8 mouse cellular contexts compared by ENCODE assay signal in the genomic region with DNA sequence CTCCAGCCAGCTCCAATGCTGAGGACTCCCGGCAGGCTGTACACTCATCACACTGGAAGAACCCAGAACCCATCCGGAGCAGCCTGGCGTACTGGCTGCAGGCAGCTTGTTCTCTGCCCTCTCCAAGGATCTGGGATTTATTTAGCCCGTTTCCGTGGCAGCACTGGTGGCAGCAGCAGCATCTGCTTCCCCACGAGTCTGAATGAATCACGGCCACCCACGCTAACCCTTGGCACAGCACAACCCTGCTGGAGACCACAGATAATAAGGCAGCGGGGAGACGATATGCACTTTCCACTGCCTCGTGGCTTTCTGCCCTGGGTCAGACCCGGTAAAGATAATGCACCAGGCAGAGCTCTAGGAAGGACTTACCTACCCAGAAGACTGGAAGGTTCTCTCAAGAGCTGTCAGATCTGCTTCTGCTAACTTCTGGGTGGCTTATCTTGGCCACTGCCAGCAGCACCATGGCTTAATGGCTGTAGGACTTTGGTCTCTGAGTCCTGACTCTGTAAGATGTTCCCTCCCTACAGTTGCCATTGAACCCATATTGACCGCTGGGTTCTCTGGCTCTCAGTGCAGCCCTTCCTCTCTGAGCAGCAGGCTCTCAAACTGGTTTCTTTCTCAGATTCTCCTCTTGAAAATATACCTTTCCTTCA.
DNase-seq lines count a peak whose midpoint lies in the region; ATAC-seq and TF ChIP-seq lines count a peak whose summit lies in the region.

No protein-coding gene starts in this region.

- no peak for DNase-seq in hindbrain, embryonic 10.5 days (ENCODE audit: low spot score)
- DNase-seq in cerebellum, adult 2 months = peak; percentile 56 to 71
- DNase-seq in heart, postnatal 36 days = peak; percentile 1 to 12
- DNase-seq in lung, postnatal 14 days = peak; percentile 11
- no peak for DNase-seq in gastrocnemius, postnatal 14 days
- DNase-seq in B cell, adult 2 months = no peak
- DNase-seq in liver, postnatal 0 days = no peak

- intact Hi-C loops in heart, postnatal 36 days (cut with DNase I) = no loop called here
- intact Hi-C loops in gastrocnemius, postnatal 14 days (cut with DNase I; ENCODE audit: low total_unique reads) = no loop called here

- H3K4me1 ChIP-seq in hindbrain, embryonic 16.5 days (ENCODE audit: control insufficient read depth, insufficient read depth, low read depth, low read length) = 0 out of 2 replicates have a peak, but pooled peaks cover 4% of the 10 kb centered on the region
- peaks cover 15% of the 10 kb centered on the region for H3K4me1 ChIP-seq in hindbrain, embryonic 10.5 days (replicated peaks)
- no peaks in the 10 kb centered on the region for H3K4me1 ChIP-seq in cerebellum, adult 2 months (ENCODE audit: control insufficient read depth, insufficient read depth, low read length)
- H3K4me1 ChIP-seq in liver, postnatal 0 days (ENCODE audit: insufficient read depth) = 0 out of 2 replicates have a peak, but pooled peaks cover 6% of the 10 kb centered on the region

- ATAC-seq in hindbrain, embryonic 16.5 days = peak; percentile 65
- no peak for ATAC-seq in liver, postnatal 0 days

- no peaks in the 10 kb centered on the region for H3K27me3 ChIP-seq in hindbrain, embryonic 16.5 days (replicated peaks; ENCODE audit: control insufficient read depth, insufficient read depth, low read length)
- H3K27me3 ChIP-seq in hindbrain, embryonic 10.5 days (ENCODE audit: insufficient read depth, poor library complexity, severe bottlenecking) = no peaks in the 10 kb centered on the region
- H3K27me3 ChIP-seq in cerebellum, adult 2 months (ENCODE audit: control insufficient read depth, insufficient read depth, low read length) = no peaks in the 10 kb centered on the region
- H3K27me3 ChIP-seq in liver, postnatal 0 days (ENCODE audit: insufficient read depth, low read length) = no peaks in the 10 kb centered on the region

- TF ChIP-seq EP300 in liver, postnatal 0 days (IDR thresholded peaks at IDR 0.05; ENCODE audit: low read depth) = no peak

- H3K27ac ChIP-seq in hindbrain, embryonic 16.5 days (ENCODE audit: low read depth, low read length) = no peak overlapping the region
- no peak overlapping the region for H3K27ac ChIP-seq in hindbrain, embryonic 10.5 days
- no peak overlapping the region for H3K27ac ChIP-seq in cerebellum, adult 2 months (ENCODE audit: insufficient read depth, low read length)
- H3K27ac ChIP-seq in liver, postnatal 0 days (ENCODE audit: low read depth) = no peak overlapping the region

- TF ChIP-seq POLR2A in cerebellum, adult 2 months (IDR thresholded peaks at IDR 0.05; ENCODE audit: borderline replicate concordance, insufficient read depth, low read length) = no peak

- H3K9me3 ChIP-seq in hindbrain, embryonic 16.5 days (ENCODE audit: control insufficient read depth, low read length) = no peaks in the 10 kb centered on the region
- H3K9me3 ChIP-seq in hindbrain, embryonic 10.5 days = 0 out of 2 replicates have a peak, but pooled peaks cover 4% of the 10 kb centered on the region
- H3K9me3 ChIP-seq in liver, postnatal 0 days (ENCODE audit: low read length) = no peaks in the 10 kb centered on the region

- H3K9ac ChIP-seq in hindbrain, embryonic 16.5 days (ENCODE audit: low read depth, low read length) = no peak overlapping the region
- H3K9ac ChIP-seq in liver, postnatal 0 days (replicated peaks) = no peak overlapping the region

- 34% methylated on average over 13 of the region's 13 CpGs for WGBS in hindbrain, embryonic 16.5 days
- WGBS in hindbrain, embryonic 10.5 days = 72% methylated on average over 13 of the region's 13 CpGs
- 10% methylated on average over 13 of the region's 13 CpGs for WGBS in cerebellum, adult 2 months
- WGBS in liver, postnatal 0 days (ENCODE audit: insufficient replicate concordance) = 56% methylated on average over 13 of the region's 13 CpGs

- H3K4me2 ChIP-seq in hindbrain, embryonic 16.5 days (ENCODE audit: low read length) = no peak overlapping the region
- no peak overlapping the region for H3K4me2 ChIP-seq in liver, postnatal 0 days (ENCODE audit: low read depth, low read length)

- H3K36me3 ChIP-seq in hindbrain, embryonic 16.5 days (ENCODE audit: control insufficient read depth, insufficient read depth, low read length) = no peaks in the 10 kb centered on the region
- H3K36me3 ChIP-seq in hindbrain, embryonic 10.5 days = no peaks in the 10 kb centered on the region
- no peaks in the 10 kb centered on the region for H3K36me3 ChIP-seq in liver, postnatal 0 days (replicated peaks; ENCODE audit: insufficient read depth, low read length)

- no peak for TF ChIP-seq CTCF in cerebellum, adult 2 months (IDR thresholded peaks at IDR 0.05; ENCODE audit: borderline replicate concordance, insufficient read depth, low read depth, low read length)
- no peak for TF ChIP-seq CTCF in liver, postnatal 0 days (IDR thresholded peaks at IDR 0.05; ENCODE audit: low read depth)

- no peak overlapping the region for H3K4me3 ChIP-seq in hindbrain, embryonic 16.5 days (ENCODE audit: low read length)
- H3K4me3 ChIP-seq in hindbrain, embryonic 10.5 days = no peak overlapping the region
- peak overlapping the region; percentile 1 for H3K4me3 ChIP-seq in cerebellum, adult 2 months (replicated peaks; ENCODE audit: insufficient read depth, low read depth, low read length)
- no peak overlapping the region for H3K4me3 ChIP-seq in liver, postnatal 0 days (ENCODE audit: low read depth, low read length)

Comparison
In these comparisons a context has a peak if more than half of its experiments do, and no peak if none do; other contexts are left out.
1. DNase-seq: peak in cerebellum, adult 2 months (2 of 2), heart, postnatal 36 days (2 of 2) and lung, postnatal 14 days (single experiment); none in hindbrain, embryonic 10.5 days (single experiment), gastrocnemius, postnatal 14 days (single experiment), B cell, adult 2 months (0 of 2) and liver, postnatal 0 days (single experiment).